Mouse (Mus musculus): ENCODE data around the gene Tmod4. TPM values are rescaled to one million over a fixed set of nuclear protein-coding genes. Genes with fewer than 3 reads are reported as not detected.

Gene Tmod4
- polyA plus RNA-seq, 1 experiment from 2014 or later = 2.1 TPM

GRCm38 (mm10) chr3:95161618-95162344, 37.5 kb downstream of the Tmod4 start:
- Histone ChIP-seq H3K4me1 (peaks cover 41% of the 10 kb centered on the region), H3K4me2 (peak overlapping the region; percentile 97), H3K4me3 (peak overlapping the region; percentile 84), H3K27ac (no peak overlapping the region), H3K9me3 (no peaks in the 10 kb centered on the region), H3K9ac (peak overlapping the region; percentile 68; the same call in 1 of the 2 replicates), H3K36me3 (peaks cover 4% of the 10 kb centered on the region; the same call in 1 of the 2 replicates), H3K27me3 (no peaks in the 10 kb centered on the region)
- no peak for ATAC-seq (ENCODE audit: borderline replicate concordance, extremely low read depth, low FRiP score, low TSS enrichment)
- WGBS = 9% methylated on average over 9 of the region's 9 CpGs

- H3K9me3 ChIP-seq = no peaks in the 10 kb centered on the region
- no peak overlapping the region for H3K4me3 ChIP-seq
- ATAC-seq (ENCODE audit: borderline replicate concordance, extremely low read depth, low FRiP score, low TSS enrichment) = no peak
- peaks cover 4% of the 10 kb centered on the region; the same call in 1 of the 2 replicates for H3K36me3 ChIP-seq
- no peaks in the 10 kb centered on the region for H3K27me3 ChIP-seq
- H3K27ac ChIP-seq = no peak overlapping the region
- H3K4me1 ChIP-seq = peaks cover 41% of the 10 kb centered on the region
- peak overlapping the region; percentile 97 for H3K4me2 ChIP-seq
- H3K9ac ChIP-seq = no peak overlapping the region
- 29% methylated on average over 2 of the region's 2 CpGs for WGBS
These were observed 38.0 kb downstream of the Tmod4 start for GRCm38 (mm10) chr3:95162345-95162628.

- peaks cover 4% of the 10 kb centered on the region; the same call in 1 of the 2 replicates for H3K36me3 ChIP-seq
- no peak for ATAC-seq (ENCODE audit: borderline replicate concordance, extremely low read depth, low FRiP score, low TSS enrichment)
- H3K4me1 ChIP-seq = peaks cover 41% of the 10 kb centered on the region
- H3K9ac ChIP-seq = no peak overlapping the region
- H3K4me2 ChIP-seq = peak overlapping the region; percentile 18; the same call in 1 of the 2 replicates
- no peaks in the 10 kb centered on the region for H3K9me3 ChIP-seq
- H3K4me3 ChIP-seq = no peak overlapping the region
- 39% methylated on average over 11 of the region's 11 CpGs for WGBS
- peak overlapping the region; percentile 44 for H3K27ac ChIP-seq
- no peaks in the 10 kb centered on the region for H3K27me3 ChIP-seq
These were observed 39.4 kb downstream of the Tmod4 start for GRCm38 (mm10) chr3:95163419-95164255.

GRCm38 (mm10) chr3:95164256-95164550, 39.9 kb downstream of the Tmod4 start:
- Histone ChIP-seq H3K9ac (no peak overlapping the region), H3K4me1 (peaks cover 40% of the 10 kb centered on the region), H3K4me3 (no peak overlapping the region), H3K27ac (no peak overlapping the region), H3K9me3 (no peaks in the 10 kb centered on the region), H3K36me3 (peaks cover 7% of the 10 kb centered on the region; the same call in 1 of the 2 replicates), H3K27me3 (no peaks in the 10 kb centered on the region), H3K4me2 (no peak overlapping the region)
- no peak for ATAC-seq (ENCODE audit: borderline replicate concordance, extremely low read depth, low FRiP score, low TSS enrichment)
- WGBS = 84% methylated on average over 5 of the region's 5 CpGs

GRCm38 (mm10) chr3:95164840-95165239, 40.6 kb downstream of the Tmod4 start:
- Histone ChIP-seq H3K4me1 (peaks cover 34% of the 10 kb centered on the region), H3K4me2 (no peak overlapping the region), H3K27ac (no peak overlapping the region), H3K27me3 (no peaks in the 10 kb centered on the region), H3K4me3 (no peak overlapping the region), H3K36me3 (peaks cover 8% of the 10 kb centered on the region; the same call in 1 of the 2 replicates), H3K9me3 (no peaks in the 10 kb centered on the region), H3K9ac (no peak overlapping the region)
- ATAC-seq (ENCODE audit: borderline replicate concordance, extremely low read depth, low FRiP score, low TSS enrichment) = no peak
- 77% methylated on average over 5 of the region's 5 CpGs for whole genome bisulfite sequencing

- Histone ChIP-seq H3K9me3 (no peaks in the 10 kb centered on the region), H3K4me1 (peaks cover 17% of the 10 kb centered on the region), H3K4me2 (no peak overlapping the region), H3K27ac (no peak overlapping the region), H3K4me3 (no peak overlapping the region), H3K36me3 (peaks cover 14% of the 10 kb centered on the region), H3K9ac (no peak overlapping the region), H3K27me3 (peaks cover 38% of the 10 kb centered on the region)
- no peak for ATAC-seq (ENCODE audit: borderline replicate concordance, extremely low read depth, low FRiP score, low TSS enrichment)
- 92% methylated on average over 10 of the region's 10 CpGs for WGBS
These were observed 45.7 kb downstream of the Tmod4 start for GRCm38 (mm10) chr3:95169996-95170395.

- Histone ChIP-seq H3K4me3 (no peak overlapping the region), H3K36me3 (peaks cover 11% of the 10 kb centered on the region), H3K9me3 (no peaks in the 10 kb centered on the region), H3K27me3 (peaks cover 38% of the 10 kb centered on the region), H3K4me2 (no peak overlapping the region), H3K9ac (no peak overlapping the region), H3K4me1 (peaks cover 17% of the 10 kb centered on the region), H3K27ac (no peak overlapping the region)
- WGBS = 62% methylated on average over 6 of the region's 6 CpGs
- ATAC-seq (ENCODE audit: borderline replicate concordance, extremely low read depth, low FRiP score, low TSS enrichment) = no peak
These were observed 46.8 kb downstream of the Tmod4 start for GRCm38 (mm10) chr3:95171105-95171504.

GRCm38 (mm10) chr3:95172526-95173255, 48.4 kb downstream of the Tmod4 start:
- 27% methylated on average over 82 of the region's 84 CpGs for WGBS
- H3K27ac ChIP-seq = no peak overlapping the region
- peaks cover 17% of the 10 kb centered on the region for H3K4me1 ChIP-seq
- peaks cover 38% of the 10 kb centered on the region for H3K27me3 ChIP-seq
- ATAC-seq (ENCODE audit: borderline replicate concordance, extremely low read depth, low FRiP score, low TSS enrichment) = no peak; the same call in 1 of the 2 replicates
- peak overlapping the region; percentile 31 for H3K4me3 ChIP-seq
- H3K9me3 ChIP-seq = no peaks in the 10 kb centered on the region
- H3K36me3 ChIP-seq = peaks cover 10% of the 10 kb centered on the region
- H3K9ac ChIP-seq = no peak overlapping the region
- H3K4me2 ChIP-seq = peak overlapping the region; percentile 63

GRCm38 (mm10) chr3:95173256-95173949, 49.1 kb downstream of the Tmod4 start:
- WGBS = 9% methylated on average over 58 of the region's 58 CpGs
- peak overlapping the region; percentile 31 for H3K4me3 ChIP-seq
- H3K27ac ChIP-seq = no peak overlapping the region
- peak overlapping the region; percentile 63 for H3K4me2 ChIP-seq
- H3K27me3 ChIP-seq = peaks cover 38% of the 10 kb centered on the region
- H3K4me1 ChIP-seq = peaks cover 17% of the 10 kb centered on the region
- no peaks in the 10 kb centered on the region for H3K9me3 ChIP-seq
- peak; percentile 36; the same call in 1 of the 2 replicates for ATAC-seq (ENCODE audit: borderline replicate concordance, extremely low read depth, low FRiP score, low TSS enrichment)
- peak overlapping the region; percentile 29 for H3K9ac ChIP-seq
- H3K36me3 ChIP-seq = peaks cover 10% of the 10 kb centered on the region

GRCm38 (mm10) chr3:95174011-95174592, 49.8 kb downstream of the Tmod4 start:
- peak overlapping the region; percentile 31 for H3K4me3 ChIP-seq
- peaks cover 17% of the 10 kb centered on the region for H3K4me1 ChIP-seq
- 6% methylated on average over 16 of the region's 16 CpGs for WGBS
- no peak overlapping the region for H3K9ac ChIP-seq
- no peaks in the 10 kb centered on the region for H3K9me3 ChIP-seq
- H3K4me2 ChIP-seq = peak overlapping the region; percentile 63
- H3K36me3 ChIP-seq = peaks cover 9% of the 10 kb centered on the region
- ATAC-seq (ENCODE audit: borderline replicate concordance, extremely low read depth, low FRiP score, low TSS enrichment) = peak; percentile 60; the same call in 1 of the 2 replicates
- no peak overlapping the region for H3K27ac ChIP-seq
- H3K27me3 ChIP-seq = peaks cover 38% of the 10 kb centered on the region

- no peak for ATAC-seq (ENCODE audit: borderline replicate concordance, extremely low read depth, low FRiP score, low TSS enrichment)
- H3K4me3 ChIP-seq = no peak overlapping the region
These were observed 52.2 kb downstream of the Tmod4 start for GRCm38 (mm10) chr3:95176500-95176899.

More at GRCm38 (mm10) chr3:95176500-95176899, 52.2 kb downstream of the Tmod4 start:
- Histone ChIP-seq H3K9me3 (no peaks in the 10 kb centered on the region), H3K27me3 (peaks cover 27% of the 10 kb centered on the region), H3K27ac (no peak overlapping the region), H3K4me1 (peaks cover 17% of the 10 kb centered on the region), H3K9ac (no peak overlapping the region), H3K36me3 (peaks cover 6% of the 10 kb centered on the region; the same call in 1 of the 2 replicates), H3K4me2 (no peak overlapping the region)
- 74% methylated on average over 3 of the region's 3 CpGs for WGBS

Measured in lung, embryonic 15.5 days (tissue).